In genomic region chr10:109160730-109161129, GRCm38 (mm10) we compare ENCODE assay signal across 30 mouse cellular contexts.
"Had no signal": no experiment of that assay in that cellular context is flagged by ENCODE, and none has a peak within 500 bp of the region (broad histone marks: within the 10 kb centered on the region; RNA-seq: fewer than 3 reads in every experiment).

No protein-coding gene starts in this region.

- H3K27me3 ChIP-seq: heart, embryonic 12.5 days; heart, embryonic 13.5 days; heart, embryonic 15.5 days; hindbrain, embryonic 12.5 days; hindbrain, embryonic 13.5 days; hindbrain, embryonic 15.5 days; intestine, embryonic 15.5 days; kidney, embryonic 15.5 days had no signal

- DNase-seq: heart, postnatal 10 days; heart, postnatal 14 days; heart, postnatal 36 days; heart, postnatal 4 days; kidney, adult 11 months; kidney, adult 18-20 months; kidney, adult 2 months; kidney, adult 9 months; kidney, postnatal 10 days; kidney, postnatal 14 days; kidney, postnatal 25 days; kidney, postnatal 36 days; kidney, postnatal 4 days; layer of hippocampus, adult 9-11 months; layer of hippocampus, postnatal 36 days had no signal

- H3K36me3 ChIP-seq: heart, embryonic 12.5 days; heart, embryonic 13.5 days; heart, embryonic 15.5 days; hindbrain, embryonic 10.5 days; hindbrain, embryonic 12.5 days; hindbrain, embryonic 13.5 days; hindbrain, embryonic 15.5 days; intestine, embryonic 15.5 days; kidney, embryonic 15.5 days had no signal

- H3K4me3 ChIP-seq: heart, embryonic 12.5 days; heart, embryonic 13.5 days; heart, embryonic 15.5 days; hindbrain, embryonic 10.5 days; hindbrain, embryonic 12.5 days; hindbrain, embryonic 13.5 days; hindbrain, embryonic 15.5 days; intestine, embryonic 15.5 days; kidney, embryonic 15.5 days; layer of hippocampus, adult 2 months; left cerebral cortex, adult 2 months had no signal

- H3K4me1 ChIP-seq: heart, embryonic 12.5 days; heart, embryonic 13.5 days; heart, embryonic 15.5 days; hindbrain, embryonic 10.5 days; hindbrain, embryonic 12.5 days; hindbrain, embryonic 13.5 days; hindbrain, embryonic 15.5 days; intestine, embryonic 15.5 days; kidney, embryonic 15.5 days had no signal

- H3K4me2 ChIP-seq: heart, embryonic 11.5 days; heart, embryonic 12.5 days; heart, embryonic 13.5 days; heart, embryonic 15.5 days; hindbrain, embryonic 12.5 days; hindbrain, embryonic 13.5 days; hindbrain, embryonic 14.5 days; hindbrain, embryonic 15.5 days; intestine, embryonic 15.5 days; kidney, embryonic 15.5 days had no signal

- H3K9ac ChIP-seq: heart, embryonic 12.5 days; heart, embryonic 13.5 days; heart, embryonic 15.5 days; hindbrain, embryonic 12.5 days; hindbrain, embryonic 13.5 days; hindbrain, embryonic 14.5 days; hindbrain, embryonic 15.5 days; intestine, embryonic 15.5 days; kidney, embryonic 15.5 days had no signal

- H3K27ac ChIP-seq: heart, embryonic 13.5 days; heart, embryonic 15.5 days; hindbrain, embryonic 10.5 days; hindbrain, embryonic 12.5 days; hindbrain, embryonic 13.5 days; hindbrain, embryonic 14.5 days; hindbrain, embryonic 15.5 days; hindbrain, postnatal 0 days; intestine, embryonic 15.5 days; kidney, embryonic 15.5 days; kidney, postnatal 0 days; layer of hippocampus, adult 2 months; left cerebral cortex, adult 2 months had no signal

- H3K9me3 ChIP-seq: heart, embryonic 12.5 days; heart, embryonic 13.5 days; heart, embryonic 15.5 days; hindbrain, embryonic 10.5 days; hindbrain, embryonic 12.5 days; hindbrain, embryonic 13.5 days; hindbrain, embryonic 15.5 days; intestine, embryonic 15.5 days; kidney, embryonic 15.5 days had no signal
